Mouse (Mus musculus) kidney, adult 9 months (tissue): ENCODE data around the gene Gm19668.
"Not testable (repeated sequence)": the region's sequence is repeated elsewhere in the genome, so short reads cannot be mapped to it uniquely, and the experiment has no call there.

Source experiments
- DNase-seq: peaks from one replicate; pipeline ENCODE4 v3.0.0; 2022

Gm19668 gene

DNA sequence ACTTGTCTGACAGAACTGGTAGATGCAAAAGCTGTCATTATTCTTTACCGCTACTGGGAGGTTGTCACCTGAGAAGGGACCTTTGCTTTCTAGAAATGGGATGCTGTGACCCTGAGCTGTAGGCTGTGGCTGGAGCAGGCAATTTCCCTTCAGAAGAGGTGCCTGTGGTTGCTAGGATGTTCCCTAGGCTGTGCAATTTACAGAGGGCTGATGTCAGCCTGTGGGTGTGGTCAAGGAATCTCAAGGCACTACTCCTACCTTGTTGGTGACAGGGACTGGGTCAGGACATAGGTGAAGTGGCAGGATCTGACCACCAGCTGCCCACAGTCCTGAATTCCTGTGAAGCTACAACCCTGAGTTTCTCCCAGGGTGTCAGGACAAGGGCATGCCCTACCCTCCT lies 29.2 kb downstream of the Gm19668 start:
- no peak for DNase-seq

DNA sequence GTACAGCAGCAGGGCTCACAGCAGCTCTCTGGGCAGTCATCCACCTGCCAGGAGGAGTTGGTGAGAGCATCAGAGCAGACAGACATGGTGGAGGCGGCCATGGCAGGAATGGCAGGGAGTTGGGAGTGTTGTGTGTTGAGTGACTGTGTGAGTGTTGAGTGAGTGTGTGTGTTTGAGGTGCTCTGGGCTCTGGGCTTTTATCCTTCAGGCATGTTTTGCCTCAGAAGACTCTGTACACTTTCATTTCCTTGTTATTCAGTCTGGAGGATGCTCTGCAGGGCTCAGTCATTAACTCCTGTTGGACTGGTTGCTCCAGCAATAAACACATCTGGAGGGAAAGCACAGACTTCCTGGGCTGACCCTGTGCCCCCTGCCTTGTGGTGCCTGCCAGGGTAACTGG lies 39.4 kb downstream of the Gm19668 start, which contains the start of gene Gm3233:
TSS of gene Gm3233 (minus strand) at position 101 of the 400 bp plus-strand sequence.
- DNase-seq: not testable (repeated sequence)

DNA sequence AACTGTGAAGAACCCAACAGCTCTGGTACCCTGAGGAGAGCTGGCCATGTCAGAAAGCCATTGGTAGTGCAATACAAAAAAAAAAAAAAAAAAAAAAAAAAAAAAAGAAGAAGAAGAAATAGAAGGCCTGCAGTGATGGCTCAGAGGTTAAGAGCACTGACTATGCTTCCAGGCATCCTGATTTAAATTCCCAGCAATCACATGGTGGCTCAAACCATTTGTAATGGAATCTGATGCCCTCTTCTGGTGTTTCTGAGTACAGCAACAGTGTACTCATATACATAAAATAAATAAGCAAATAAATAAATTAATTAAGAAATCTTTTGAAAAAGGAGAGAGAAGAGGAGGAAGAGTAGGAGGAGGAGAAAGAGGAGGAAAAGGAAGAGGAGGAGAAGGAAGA lies 45.5 kb downstream of the Gm19668 start:
- no peak for DNase-seq

DNA sequence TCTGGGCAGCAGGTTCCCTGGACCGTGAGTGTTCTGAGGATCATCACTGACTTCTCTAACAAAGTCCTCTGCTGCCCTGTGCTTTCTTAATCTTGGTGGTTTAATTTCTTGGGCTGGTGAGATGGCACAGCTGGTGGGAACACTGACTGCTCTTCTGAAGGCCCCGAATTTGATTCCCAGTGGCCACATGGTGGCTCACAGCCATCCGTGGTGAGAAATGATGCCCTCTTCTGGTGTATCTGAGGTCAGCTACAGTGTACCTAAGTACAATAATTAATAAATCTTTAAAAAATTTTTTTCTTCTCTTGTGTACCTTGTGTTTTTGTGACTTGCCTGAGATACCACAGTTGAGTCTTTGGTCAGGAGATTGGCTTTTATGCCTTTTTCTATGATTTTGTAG lies 46.6 kb downstream of the Gm19668 start:
- not testable (repeated sequence) for DNase-seq

DNA sequence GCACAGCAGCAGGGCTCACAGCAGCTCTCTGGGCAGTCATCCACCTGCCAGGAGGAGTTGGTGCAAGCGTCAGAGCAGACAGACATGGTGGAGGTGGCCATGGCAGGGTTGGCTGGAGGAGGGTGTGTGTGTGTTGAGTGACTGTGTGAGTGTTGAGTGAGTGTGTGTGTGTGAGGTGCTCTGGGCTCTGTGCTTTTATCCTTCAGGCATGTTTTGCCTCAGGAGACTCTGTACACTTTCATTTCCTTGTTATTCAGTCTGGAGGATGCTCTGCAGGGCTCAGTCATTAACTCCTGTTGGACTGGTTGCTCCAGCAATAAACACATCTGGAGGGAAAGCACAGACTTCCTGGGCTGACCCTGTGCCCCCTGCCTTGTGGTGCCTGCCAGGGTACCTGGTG lies 47.7 kb downstream of the Gm19668 start, which contains the start of gene Gm9736:
TSS of gene Gm9736 (minus strand) at position 101 of the 400 bp plus-strand sequence.
- DNase-seq: not testable (repeated sequence)

DNA sequence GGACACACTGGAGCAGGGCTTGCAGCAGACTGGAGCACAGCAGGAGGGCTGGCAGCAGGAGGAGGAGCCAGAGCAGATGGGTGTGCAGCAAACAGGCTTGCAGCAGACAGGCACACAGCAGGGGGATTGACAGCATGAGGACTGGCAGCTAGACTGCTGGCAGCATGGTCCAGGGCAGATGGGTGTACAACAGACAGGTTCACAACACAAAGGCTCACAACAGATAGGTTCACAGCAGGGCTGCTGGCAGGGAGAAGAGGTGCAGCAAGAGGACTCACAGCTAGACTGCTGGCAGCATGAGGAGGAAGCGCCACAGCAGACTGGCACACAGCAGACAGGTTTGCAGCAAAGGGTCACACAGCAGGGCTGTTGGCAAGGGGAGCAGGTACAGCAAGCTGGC lies 48.2 kb downstream of the Gm19668 start:
- DNase-seq: not testable (repeated sequence)
